Mouse (Mus musculus): Measurements from ENCODE around the gene Kazald1.

The Kazald1 gene

GRCm38 (mm10) chr19:45048644-45049365, 26.2 kb upstream of the Kazald1 start:
- DNase-seq (ENCODE audit: low spot score in 2 of 2), result no peak

GRCm38 (mm10) chr19:45049523-45049922, 25.5 kb upstream of the Kazald1 start:
- DNase-seq (ENCODE audit: low spot score in 2 of 2), result no peak

- DNase-seq (ENCODE audit: low spot score in 2 of 2), result no peak
Measured at GRCm38 (mm10) chr19:45053451-45053850, 21.6 kb upstream of the Kazald1 start.

- no peak for DNase-seq (ENCODE audit: low spot score in 2 of 2)
Measured at GRCm38 (mm10) chr19:45054892-45055690, 19.9 kb upstream of the Kazald1 start.

GRCm38 (mm10) chr19:45056364-45056763, 18.7 kb upstream of the Kazald1 start:
- DNase-seq (ENCODE audit: low spot score in 2 of 2), result peak in 1 of 2 experiments; percentile 36

GRCm38 (mm10) chr19:45056908-45057698, 17.9 kb upstream of the Kazald1 start:
- DNase-seq (ENCODE audit: low spot score in 2 of 2), result no peak

- DNase-seq (ENCODE audit: low spot score in 2 of 2), result no peak
Measured at GRCm38 (mm10) chr19:45057724-45058112, 17.3 kb upstream of the Kazald1 start.

GRCm38 (mm10) chr19:45058113-45058839, 16.8 kb upstream of the Kazald1 start:
- peak; percentile 90 to 93 for DNase-seq (ENCODE audit: low spot score in 2 of 2)

- no peak for DNase-seq (ENCODE audit: low spot score in 2 of 2)
Measured at GRCm38 (mm10) chr19:45058841-45059240, 16.2 kb upstream of the Kazald1 start.

GRCm38 (mm10) chr19:45063565-45064292, 11.3 kb upstream of the Kazald1 start:
- DNase-seq (ENCODE audit: low spot score in 2 of 2), result peak; percentile 46 to 57

GRCm38 (mm10) chr19:45065226-45065625, 9.8 kb upstream of the Kazald1 start:
- DNase-seq (ENCODE audit: low spot score in 2 of 2), result no peak

- DNase-seq (ENCODE audit: low spot score in 2 of 2), result no peak
Measured at GRCm38 (mm10) chr19:45067170-45067569, 7.9 kb upstream of the Kazald1 start.

GRCm38 (mm10) chr19:45067758-45068510, 7.1 kb upstream of the Kazald1 start:
- DNase-seq (ENCODE audit: low spot score in 2 of 2), result no peak

GRCm38 (mm10) chr19:45073871-45074542, 1.0 kb upstream of the Kazald1 start:
- DNase-seq (ENCODE audit: low spot score in 2 of 2), result peak; percentile 81 to 82

GRCm38 (mm10) chr19:45075323-45076035, 438 bp downstream of the Kazald1 start:
- DNase-seq (ENCODE audit: low spot score in 2 of 2), result no peak

GRCm38 (mm10) chr19:45076036-45076575, 1.1 kb downstream of the Kazald1 start:
- peak in 1 of 2 experiments; percentile 24 for DNase-seq (ENCODE audit: low spot score in 2 of 2)

- peak; percentile 35 to 42 for DNase-seq (ENCODE audit: low spot score in 2 of 2)
Measured at GRCm38 (mm10) chr19:45076586-45077510, 1.8 kb downstream of the Kazald1 start.

Measured in spleen, postnatal 36 days (tissue).